Mouse (Mus musculus): Measurements from ENCODE around the gene Vmn1r36.
"Not testable (repeated sequence)": the region's sequence is repeated elsewhere in the genome, so short reads cannot be mapped to it uniquely, and the experiment has no call there.

The Vmn1r36 gene

DNA sequence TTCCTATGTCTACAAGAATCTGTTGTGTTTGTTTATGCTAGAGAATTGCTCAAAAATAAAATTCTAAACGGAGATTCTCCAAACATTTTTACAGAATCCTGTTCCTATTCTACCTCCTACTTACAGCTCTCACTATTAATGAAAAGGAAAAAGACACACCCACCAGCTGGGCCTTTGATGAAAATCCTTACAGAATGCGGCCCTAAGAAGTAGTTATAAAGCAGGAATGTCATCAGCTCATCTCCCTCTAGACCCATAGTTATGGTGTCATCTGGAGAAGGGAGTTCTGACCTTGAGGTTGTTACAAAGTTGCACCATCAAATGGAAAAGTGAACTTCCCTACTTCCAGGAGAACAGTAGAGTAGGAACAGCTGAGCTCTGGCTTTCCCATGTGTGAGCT, at the start of gene Vmn1r36:
Vmn1r36 (minus strand) TSS at position 101 of the 400 bp plus-strand sequence.
- not testable (repeated sequence) for DNase-seq (ENCODE audit: low spot score)

DNA sequence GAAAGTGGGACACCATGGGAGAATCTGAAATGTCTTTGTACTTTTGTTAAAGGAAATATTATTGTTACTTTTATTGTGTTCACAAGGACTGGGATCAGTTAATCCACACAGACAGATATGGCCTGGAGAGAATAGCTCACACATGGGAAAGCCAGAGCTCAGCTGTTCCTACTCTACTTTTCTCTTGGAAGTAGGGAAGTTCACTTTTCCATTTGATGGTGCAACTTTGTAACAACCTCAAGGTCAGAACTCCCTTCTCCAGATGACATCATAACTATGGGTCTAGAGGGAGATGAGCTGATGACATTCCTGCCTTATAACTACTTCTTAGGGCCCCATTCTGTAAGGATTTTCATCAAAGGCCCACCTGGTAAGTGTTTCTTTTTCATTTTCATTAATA, 10.1 kb upstream of the Vmn1r36 start, which contains the start of gene Vmn1r37:
Vmn1r37 (plus strand) TSS at position 301 of the 400 bp plus-strand sequence.
- not testable (repeated sequence) for DNase-seq (ENCODE audit: low spot score)

DNA sequence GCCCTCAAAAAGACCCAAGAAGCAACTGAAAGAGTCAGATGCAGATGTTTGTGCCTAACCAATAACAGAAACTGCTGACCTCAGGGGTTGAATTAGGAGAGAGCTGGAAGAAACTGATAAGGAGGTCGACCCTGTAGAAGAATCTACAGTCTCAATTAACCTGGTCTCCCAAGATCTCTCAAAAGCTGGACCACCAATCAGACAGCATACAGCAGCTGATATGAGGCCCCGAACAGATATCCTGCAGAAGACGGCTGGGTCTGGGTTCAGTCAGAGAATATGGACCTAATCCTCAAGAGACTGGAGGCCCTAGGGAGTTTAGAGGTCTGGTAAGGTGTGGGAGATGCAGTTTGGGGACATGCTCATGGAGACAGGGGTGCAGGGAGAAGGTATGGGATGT, 5.1 kb downstream of the Vmn1r36 start:
- DNase-seq (ENCODE audit: low spot score): no peak

DNA sequence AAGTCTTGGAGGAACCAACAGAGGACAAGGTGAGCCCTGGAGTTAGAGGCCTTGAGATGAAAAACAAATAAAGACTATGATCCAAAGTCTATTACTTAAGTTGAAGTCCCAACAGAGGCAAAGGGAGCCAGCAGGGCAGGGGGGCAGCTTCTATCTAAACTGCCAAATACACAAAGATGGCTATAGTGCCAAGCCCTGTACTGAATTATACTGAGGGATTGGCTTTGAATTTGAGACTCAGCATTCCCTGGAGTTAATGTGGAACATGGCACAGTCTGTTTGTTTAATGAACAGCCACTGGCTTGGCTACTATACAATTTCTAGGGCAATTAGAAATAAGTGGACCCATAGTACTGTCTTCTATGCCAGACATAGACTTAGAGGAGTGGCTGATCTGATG, 10.1 kb downstream of the Vmn1r36 start:
- no peak for DNase-seq (ENCODE audit: low spot score)

DNA sequence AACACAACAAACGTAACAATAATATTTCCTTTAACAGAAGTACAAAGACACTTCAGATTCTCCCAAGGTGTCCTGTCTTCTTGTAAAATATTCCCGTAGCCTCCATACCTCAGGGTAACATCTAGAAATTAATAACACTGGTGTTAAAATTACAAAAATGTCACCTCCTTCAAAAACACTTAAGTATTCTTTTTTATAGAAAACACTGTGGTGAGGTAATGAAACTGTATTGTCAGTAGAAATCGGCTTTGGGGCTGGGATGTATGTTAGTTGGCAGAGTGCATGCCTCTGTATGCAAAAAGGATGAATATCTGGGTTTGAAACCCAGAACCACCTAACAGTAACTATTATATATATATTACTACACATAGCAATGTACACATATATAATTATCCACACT, 33.2 kb downstream of the Vmn1r36 start, which contains the start of gene Vmn1r35:
Vmn1r35 (minus strand) TSS at position 101 of the 400 bp plus-strand sequence.
- no peak for DNase-seq (ENCODE audit: low spot score)

Data from urinary bladder, postnatal 25 days (tissue).